Mouse (Mus musculus): ENCODE results near the gene Ppp1r12c. TPM values are rescaled to one million over a fixed set of nuclear protein-coding genes. Genes with fewer than 3 reads are reported as not detected.

Ppp1r12c gene
- total RNA-seq (2023) = 243 to 274 TPM (median 259 TPM) in 4 replicates

DNA sequence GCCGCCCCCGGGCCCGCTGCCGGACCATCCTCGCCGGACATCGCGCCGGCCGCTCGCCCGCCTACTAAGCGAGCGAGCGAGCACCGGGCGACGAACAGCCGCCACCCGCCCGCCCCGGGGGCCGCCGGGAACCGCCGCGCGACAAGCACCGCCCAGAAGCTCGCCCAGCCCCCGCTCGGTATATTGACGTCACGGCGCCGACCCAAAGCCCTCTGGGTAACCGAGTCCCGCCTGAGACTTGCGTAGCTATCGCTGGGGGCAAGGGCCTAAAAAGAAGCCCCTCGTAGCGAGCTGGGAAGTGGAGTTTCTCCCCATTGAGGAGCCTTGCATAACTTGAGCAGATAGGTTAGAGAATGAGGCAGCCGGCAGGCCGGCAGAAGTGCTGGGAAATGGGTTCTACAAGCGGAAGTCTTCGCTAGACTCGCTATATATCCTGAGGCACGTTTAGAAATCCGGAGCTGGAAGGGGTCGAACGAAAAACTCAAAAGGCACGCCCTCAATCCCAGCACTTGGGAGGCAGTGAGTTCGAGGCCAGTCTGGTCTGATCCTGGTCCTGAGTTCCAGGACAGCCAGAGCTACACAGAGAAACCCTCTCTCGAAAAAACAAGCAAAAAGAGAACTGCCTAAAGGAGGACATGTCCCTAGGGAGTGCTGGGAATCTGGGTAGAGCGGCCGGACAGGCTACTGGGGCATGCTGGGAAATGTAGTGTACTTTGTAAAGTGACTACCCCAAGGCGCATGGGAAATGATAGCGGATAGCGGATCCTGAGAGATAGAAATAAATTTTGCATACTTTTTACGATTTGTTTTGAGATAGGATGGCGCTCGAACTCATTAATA is at the start of gene Ppp1r12c:
Ppp1r12c (minus strand) TSS at position 123 of the 840 bp plus-strand sequence.

DNA sequence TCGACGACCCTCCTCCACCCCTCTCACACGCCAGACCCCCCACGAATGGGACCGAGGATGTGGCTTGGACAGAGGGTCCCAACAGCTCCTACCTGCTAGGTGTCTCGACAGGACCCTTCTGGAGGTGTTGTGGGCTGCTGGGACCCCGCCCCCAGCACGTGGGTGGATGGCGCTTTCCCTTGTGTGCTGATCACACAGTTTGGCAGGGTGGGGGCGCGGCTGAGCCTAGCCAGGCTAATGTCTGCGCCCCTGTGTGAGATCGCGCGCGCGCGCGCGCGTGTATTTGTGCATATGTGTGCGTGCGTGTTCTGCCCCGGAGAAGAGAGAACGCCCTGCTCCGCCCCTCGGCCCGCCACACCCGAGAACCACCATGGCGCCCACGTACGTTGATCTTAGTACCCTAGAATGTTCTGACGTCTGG is 45.8 kb upstream of the Ppp1r12c start, which contains the start of gene Syt5:
Syt5 (minus strand) TSS at position 321 of the 421 bp plus-strand sequence.

DNA sequence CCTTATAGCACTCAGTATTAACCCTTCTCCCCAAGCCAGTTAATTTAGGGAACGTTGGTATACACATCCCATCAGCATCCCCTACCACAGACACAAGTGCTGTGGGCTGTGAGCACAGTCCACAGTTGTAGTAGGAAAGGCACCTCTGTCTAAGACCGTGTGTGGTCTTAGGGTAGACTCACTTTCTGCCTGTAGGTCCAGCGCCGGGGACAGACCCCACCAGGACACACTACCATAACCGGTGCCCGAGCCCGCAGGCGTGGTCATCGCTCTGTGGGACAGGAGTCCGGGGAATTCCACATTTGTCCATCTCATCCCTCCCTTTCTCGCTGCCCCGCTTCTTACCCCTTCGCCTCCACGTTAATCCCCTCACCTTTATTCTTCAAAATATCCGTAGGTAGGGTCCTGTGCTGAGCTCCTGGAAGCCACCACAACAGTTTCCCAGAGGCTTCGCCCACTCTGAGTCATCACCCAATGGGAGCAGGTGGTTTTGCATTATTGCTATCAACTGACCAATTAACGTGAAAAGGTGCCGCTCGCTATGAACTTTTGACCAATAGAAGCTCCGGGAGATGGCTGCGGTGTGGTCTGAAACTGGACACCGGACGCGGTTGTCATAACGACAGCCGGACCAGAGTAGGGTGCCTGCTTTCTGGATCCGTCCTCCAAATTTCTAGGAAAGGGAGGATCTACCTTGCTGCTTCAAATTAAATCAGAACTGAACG is 30.7 kb upstream of the Ppp1r12c start, which contains the start of gene Dnaaf3:
Dnaaf3 (minus strand) TSS at position 449 of the 725 bp plus-strand sequence.

DNA sequence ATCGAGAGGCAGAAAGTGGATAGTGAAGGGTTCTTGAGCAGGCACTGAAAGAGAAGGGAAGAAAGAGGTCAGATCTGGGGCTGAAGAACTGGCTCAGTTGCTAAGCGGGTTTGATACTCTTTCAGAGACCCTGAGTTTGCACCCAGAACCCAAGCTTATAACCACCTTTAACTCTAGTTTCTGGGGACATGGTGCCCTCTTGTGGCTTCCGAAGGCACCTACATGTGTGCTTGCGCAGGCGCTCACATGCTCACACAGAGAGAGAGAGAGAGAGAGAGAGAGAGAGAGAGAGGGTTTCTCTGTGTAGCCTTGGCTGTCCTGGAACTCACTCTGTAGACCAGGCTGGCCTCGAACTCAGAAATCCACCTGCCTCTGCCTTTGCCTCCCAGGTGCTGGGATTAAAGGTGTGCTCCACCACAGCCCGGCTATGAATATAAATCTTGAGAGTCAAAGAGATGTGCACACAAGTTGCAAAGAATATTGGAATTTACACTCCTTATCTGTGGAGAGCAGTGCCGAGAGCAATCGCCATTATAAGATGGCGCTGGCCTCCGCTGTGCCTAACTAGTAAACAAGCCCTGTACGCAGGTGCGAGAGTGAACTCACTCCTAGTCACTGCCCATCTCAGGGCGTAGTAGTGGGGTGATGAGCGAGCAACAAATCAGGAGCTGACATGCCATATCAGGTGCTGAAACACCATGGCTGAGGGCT is 22.9 kb upstream of the Ppp1r12c start, which contains the start of gene Tnni3:
Tnni3 (minus strand) TSS at position 18 of the 711 bp plus-strand sequence.

DNA sequence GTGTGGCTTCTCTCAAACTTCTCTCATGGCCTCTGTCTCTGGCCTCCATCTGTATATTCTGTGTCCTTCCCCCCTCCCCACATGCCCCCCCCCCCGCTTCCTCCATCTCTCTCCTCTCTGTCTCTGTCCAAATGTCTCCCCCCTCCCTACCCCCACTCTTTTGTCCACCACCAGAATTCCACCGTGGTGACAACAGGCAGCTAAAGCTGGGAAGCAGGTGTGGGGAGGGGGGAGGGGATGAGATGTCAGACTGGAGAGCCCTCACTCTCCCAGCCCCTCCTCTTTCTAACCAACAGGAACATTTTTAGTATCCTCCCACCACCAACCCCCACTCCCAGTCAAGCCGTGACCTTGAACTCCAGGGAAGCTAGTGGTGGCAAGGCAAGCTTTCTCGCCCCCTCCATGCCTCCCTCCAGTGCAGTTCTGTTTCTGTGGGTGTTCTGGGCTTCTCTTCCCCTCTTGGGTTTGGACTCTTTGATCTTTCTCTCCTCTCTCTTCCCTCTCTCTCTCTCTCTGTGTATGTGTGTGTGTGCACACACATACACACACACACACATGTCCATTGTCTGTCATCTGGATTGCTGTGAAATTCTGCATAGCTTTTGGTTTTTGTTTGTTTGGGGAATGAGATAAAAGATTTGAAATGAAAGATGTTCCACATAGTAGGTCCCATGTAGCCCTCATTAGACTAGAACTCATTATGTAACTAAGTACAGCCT is 15.0 kb upstream of the Ppp1r12c start, which contains the start of gene Tnnt1:
Tnnt1 (minus strand) TSS at position 51 of the 719 bp plus-strand sequence.

DNA sequence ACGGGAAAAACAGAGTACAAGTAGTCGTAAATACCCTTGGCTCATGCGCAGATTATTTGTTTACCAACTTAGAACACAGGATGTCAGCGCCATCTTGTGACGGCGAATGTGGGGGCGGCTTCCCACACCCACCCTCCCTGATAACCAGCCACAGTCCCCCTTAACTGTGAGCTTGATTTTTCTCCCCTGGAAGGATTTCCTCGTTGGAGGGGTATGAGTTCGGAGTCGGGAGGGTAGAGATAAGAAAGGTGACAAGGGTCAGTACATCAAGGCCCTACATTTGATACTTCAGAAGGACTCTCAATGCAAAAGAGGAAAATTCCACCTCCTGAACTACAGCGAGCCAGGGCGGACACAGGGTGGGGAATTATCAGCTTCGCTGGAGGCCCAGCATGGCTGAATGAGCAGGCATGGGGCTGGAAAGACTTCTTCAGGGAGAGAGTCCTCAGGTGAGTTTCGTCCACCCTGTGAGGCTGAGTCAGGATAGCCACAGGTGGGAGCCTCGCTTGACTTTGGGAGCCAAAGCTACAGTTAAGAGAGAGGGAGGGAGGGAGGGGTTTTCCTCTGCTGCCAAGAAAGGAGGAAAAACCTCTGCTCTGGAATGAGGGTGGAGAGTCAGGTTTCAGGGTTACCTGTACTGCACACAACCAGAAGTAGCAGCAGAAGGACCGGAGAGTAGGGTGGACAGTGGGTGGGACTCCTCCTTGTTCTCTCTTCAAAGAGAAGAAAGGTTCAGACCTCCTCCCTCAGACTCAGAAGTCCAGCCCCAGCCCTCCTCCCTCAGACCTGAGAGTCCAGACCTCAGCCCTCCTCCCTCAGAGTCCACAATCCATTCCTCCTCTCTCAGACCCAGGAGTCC is 40.7 kb downstream of the Ppp1r12c start, which contains the start of gene Eps8l1:
Eps8l1 (plus strand) TSS at position 99 of the 859 bp plus-strand sequence.

DNA sequence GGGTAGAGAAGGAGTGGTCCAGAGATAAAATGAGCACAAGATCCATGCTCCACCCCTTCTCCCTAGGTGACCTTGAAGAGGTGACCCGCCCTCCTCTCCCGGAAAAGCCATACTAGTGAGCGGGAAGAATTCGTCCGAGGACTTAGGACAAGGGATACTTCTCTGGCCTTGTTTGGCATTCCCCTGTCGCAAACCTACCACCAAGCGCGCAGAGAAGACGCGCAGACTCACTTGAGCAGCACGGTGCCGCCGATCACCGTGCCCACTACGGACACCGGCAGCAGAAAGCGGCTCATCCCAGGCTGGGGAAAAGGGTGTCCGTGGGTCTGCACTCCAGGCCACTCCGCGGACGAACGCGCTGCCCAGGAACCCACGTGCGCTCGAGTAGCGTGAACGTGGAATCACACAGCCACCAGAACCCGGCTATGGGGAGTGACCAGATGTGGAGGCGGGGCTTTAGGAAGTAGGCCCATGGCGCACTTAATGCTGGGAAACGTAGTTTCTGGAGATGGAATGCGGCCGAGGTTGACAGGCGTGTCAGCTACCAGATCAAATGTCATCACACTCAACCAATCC is 56.2 kb downstream of the Ppp1r12c start, which contains the start of gene Rdh13:
Rdh13 (minus strand) TSS at position 434 of the 576 bp plus-strand sequence.

Other genes starting within 250 kb of the Ppp1r12c start
- 0.40 to 1.1 TPM (median 0.66 TPM) in 4 replicates for gene Ncr1, start 164.0 kb downstream of the Ppp1r12c start, total RNA-seq (2023)
- 0.13 TPM in 1 of 4 replicates, not detected in the others for gene Gp6, start 103.9 kb downstream of the Ppp1r12c start, total RNA-seq (2023)
- gene Rdh13, start 56.0 kb downstream of the Ppp1r12c start, total RNA-seq (2023) = 8.5 to 10.2 TPM (median 9.3 TPM) in 4 replicates
- gene Eps8l1, start 41.0 kb downstream of the Ppp1r12c start, total RNA-seq (2023) = 17.0 to 42.8 TPM (median 33.0 TPM) in 4 replicates
- gene Tnnt1, start 14.7 kb upstream of the Ppp1r12c start, total RNA-seq (2023) = not detected in 4 replicates
- gene Tnni3, start 22.5 kb upstream of the Ppp1r12c start, total RNA-seq (2023) = 1.5 TPM in 1 of 4 replicates, not detected in the others
- gene Dnaaf3, start 30.8 kb upstream of the Ppp1r12c start, total RNA-seq (2023) = 0.24 to 0.26 TPM (median 0.25 TPM) in 3 of 4 replicates, not detected in the other
- 1.2 TPM in 1 of 4 replicates, not detected in the others for gene Syt5, start 45.9 kb upstream of the Ppp1r12c start, total RNA-seq (2023)
- 0.16 TPM in 1 of 4 replicates, not detected in the others for gene Ptprh, start 102.4 kb upstream of the Ppp1r12c start, total RNA-seq (2023)
- gene Tmem86b, start 129.7 kb upstream of the Ppp1r12c start, total RNA-seq (2023) = 50.2 to 57.5 TPM (median 54.8 TPM) in 4 replicates
- 264 to 268 TPM (median 267 TPM) in 4 replicates for gene Ppp6r1, start 157.3 kb upstream of the Ppp1r12c start, total RNA-seq (2023)
- 73.6 to 82.3 TPM (median 79.6 TPM) in 4 replicates for gene Hspbp1, start 183.4 kb upstream of the Ppp1r12c start, total RNA-seq (2023)
- not detected in 4 replicates for gene Brsk1, start 188.9 kb upstream of the Ppp1r12c start, total RNA-seq (2023)
- gene Tmem150b, start 223.6 kb upstream of the Ppp1r12c start, total RNA-seq (2023) = 1.5 to 4.0 TPM (median 3.0 TPM) in 4 replicates
- 87.1 to 92.8 TPM (median 91.8 TPM) in 4 replicates for gene Kmt5c, start 238.4 kb upstream of the Ppp1r12c start, total RNA-seq (2023)

Data from B cell, adult 62 days (primary cell).